ENCODE assay signal across 8 mouse cellular contexts in genomic region chr2:181592231-181593041, GRCm38 (mm10). TPM values are rescaled to one million over a fixed set of nuclear protein-coding genes. Genes with fewer than 3 reads are reported as not detected.
A peak's percentile ranks its signal among the peaks of the same experiment; 100 is the strongest.
DNase-seq lines count a peak whose midpoint lies in the region; ATAC-seq and TF ChIP-seq lines count a peak whose summit lies in the region.

Gene Zfp512b (minus strand): TSS chr2:181592803.

- H3K9ac ChIP-seq in embryonic facial prominence, embryonic 13.5 days, result peak within 1 kb of the TSS; percentile 96
- peak within 1 kb of the TSS; percentile 89 for H3K9ac ChIP-seq in heart, embryonic 11.5 days (ENCODE audit: low read depth, low read length)
- peak within 1 kb of the TSS; percentile 94 for H3K9ac ChIP-seq in kidney, embryonic 14.5 days (ENCODE audit: low read depth, low read length)
- H3K9ac ChIP-seq in liver, embryonic 11.5 days (ENCODE audit: low read depth, low read length), result peak within 1 kb of the TSS; percentile 94

- under 1% methylated on average over 87 of the region's 97 CpGs for WGBS in embryonic facial prominence, embryonic 13.5 days
- whole genome bisulfite sequencing in heart, embryonic 11.5 days (ENCODE audit: insufficient replicate concordance), result under 1% methylated on average over 74 of the region's 97 CpGs
- WGBS in kidney, embryonic 14.5 days, result 1% methylated on average over 86 of the region's 97 CpGs
- WGBS in liver, embryonic 11.5 days, result 2% methylated on average over 73 of the region's 97 CpGs

- peaks cover 2% of the 10 kb centered on the region; the same call in 1 of the 2 replicates for H3K27me3 ChIP-seq in embryonic facial prominence, embryonic 13.5 days
- no peaks in the 10 kb centered on the region for H3K27me3 ChIP-seq in heart, embryonic 11.5 days (ENCODE audit: control insufficient read depth, insufficient read depth, low read length)
- H3K27me3 ChIP-seq in kidney, embryonic 14.5 days (ENCODE audit: control insufficient read depth, insufficient read depth, low read length), result no peaks in the 10 kb centered on the region
- no peaks in the 10 kb centered on the region for H3K27me3 ChIP-seq in liver, embryonic 11.5 days (replicated peaks; ENCODE audit: control insufficient read depth, insufficient read depth, low read length)
- H3K27me3 ChIP-seq in myocyte (ENCODE audit: control insufficient read depth, insufficient read depth, insufficient read length), result no peaks in the 10 kb centered on the region
- H3K27me3 ChIP-seq in testis, adult 2 months (ENCODE audit: control insufficient read depth, insufficient read depth, low read length), result no peaks in the 10 kb centered on the region

- peak within 1 kb of the TSS; percentile 92 for H3ac ChIP-seq in myocyte (ENCODE audit: control insufficient read depth, insufficient read length)

- H3K36me3 ChIP-seq in embryonic facial prominence, embryonic 13.5 days, result peaks cover 30% of the 10 kb centered on the region
- H3K36me3 ChIP-seq in heart, embryonic 11.5 days (ENCODE audit: control insufficient read depth, insufficient read depth, low read length), result peaks cover 23% of the 10 kb centered on the region
- H3K36me3 ChIP-seq in kidney, embryonic 14.5 days (ENCODE audit: control insufficient read depth, insufficient read depth, low read length), result peaks cover 34% of the 10 kb centered on the region
- H3K36me3 ChIP-seq in liver, embryonic 11.5 days (ENCODE audit: control insufficient read depth, insufficient read depth, low read length), result peaks cover 22% of the 10 kb centered on the region
- no peaks in the 10 kb centered on the region for H3K36me3 ChIP-seq in myocyte (ENCODE audit: control insufficient read depth, insufficient read depth)
- peaks cover 3% of the 10 kb centered on the region for H3K36me3 ChIP-seq in testis, adult 2 months (ENCODE audit: control insufficient read depth, insufficient read depth, low read length)

- H3K4me3 ChIP-seq in embryonic facial prominence, embryonic 13.5 days, result peak within 1 kb of the TSS; percentile 97
- H3K4me3 ChIP-seq in heart, embryonic 11.5 days (ENCODE audit: low read depth, low read length), result peak within 1 kb of the TSS; percentile 86
- peak within 1 kb of the TSS; percentile 88 for H3K4me3 ChIP-seq in kidney, embryonic 14.5 days (ENCODE audit: low read length)
- peak within 1 kb of the TSS; percentile 68 for H3K4me3 ChIP-seq in liver, embryonic 11.5 days (ENCODE audit: low read depth, low read length)
- peak within 1 kb of the TSS; percentile 38 for H3K4me3 ChIP-seq in myocyte
- peak within 1 kb of the TSS; percentile 100 for H3K4me3 ChIP-seq in testis, adult 2 months (ENCODE audit: control insufficient read depth, low read depth, low read length)

- peak within 1 kb of the TSS; percentile 88 for H3K4me2 ChIP-seq in embryonic facial prominence, embryonic 13.5 days
- peak within 1 kb of the TSS; percentile 82 for H3K4me2 ChIP-seq in heart, embryonic 11.5 days
- peak within 1 kb of the TSS; percentile 84 for H3K4me2 ChIP-seq in kidney, embryonic 14.5 days (replicated peaks; ENCODE audit: low read depth, low read length)
- peak within 1 kb of the TSS; percentile 96 for H3K4me2 ChIP-seq in liver, embryonic 11.5 days
- H3K4me2 ChIP-seq in myocyte (ENCODE audit: low read depth), result peak within 1 kb of the TSS; percentile 93

- peak; percentile 92 for TF ChIP-seq POLR2A in myocyte (IDR thresholded peaks at IDR 0.05; ENCODE audit: insufficient read length, low read depth)
- peak; percentile 97 for TF ChIP-seq POLR2A in testis, adult 2 months (IDR thresholded peaks at IDR 0.05; ENCODE audit: control insufficient read depth, low read depth, low read length)

- no peaks in the 10 kb centered on the region for H3K79me2 ChIP-seq in myocyte (ENCODE audit: control insufficient read depth, insufficient read depth)

- peaks cover 18% of the 10 kb centered on the region for H3K4me1 ChIP-seq in embryonic facial prominence, embryonic 13.5 days
- peaks cover 13% of the 10 kb centered on the region for H3K4me1 ChIP-seq in heart, embryonic 11.5 days (ENCODE audit: control insufficient read depth, insufficient read depth, low read length)
- H3K4me1 ChIP-seq in kidney, embryonic 14.5 days (ENCODE audit: control insufficient read depth, insufficient read depth, low read length), result peaks cover 12% of the 10 kb centered on the region; the same call in 1 of the 2 replicates
- H3K4me1 ChIP-seq in liver, embryonic 11.5 days (replicated peaks; ENCODE audit: control insufficient read depth, insufficient read depth, low read length), result peaks cover 24% of the 10 kb centered on the region
- peaks cover 6% of the 10 kb centered on the region for H3K4me1 ChIP-seq in testis, adult 2 months (ENCODE audit: control insufficient read depth, insufficient read depth, low read length)

- TF ChIP-seq CTCF in testis, adult 2 months (IDR thresholded peaks at IDR 0.05; ENCODE audit: control insufficient read depth, insufficient read depth, insufficient replicate concordance, low read depth, low read length), result no peak

- ATAC-seq in embryonic facial prominence, embryonic 13.5 days (ENCODE audit: insufficient number of reproducible peaks, insufficient read depth, low FRiP score, low TSS enrichment, low read depth), result peak; percentile 77
- peak; percentile 64 for ATAC-seq in heart, embryonic 11.5 days (replicated peaks; ENCODE audit: insufficient number of reproducible peaks, low FRiP score, low TSS enrichment)
- ATAC-seq in kidney, embryonic 14.5 days (ENCODE audit: low FRiP score, low TSS enrichment), result peak; percentile 79
- peak; percentile 63 for ATAC-seq in liver, embryonic 11.5 days (replicated peaks; ENCODE audit: low FRiP score)

- H3K27ac ChIP-seq in embryonic facial prominence, embryonic 13.5 days, result peak within 1 kb of the TSS; percentile 84
- H3K27ac ChIP-seq in heart, embryonic 11.5 days (ENCODE audit: low read depth, low read length), result peak within 1 kb of the TSS; percentile 58; the same call in 1 of the 2 replicates
- peak within 1 kb of the TSS; percentile 89 for H3K27ac ChIP-seq in kidney, embryonic 14.5 days (ENCODE audit: low read depth, low read length)
- peak within 1 kb of the TSS; percentile 61 for H3K27ac ChIP-seq in liver, embryonic 11.5 days (ENCODE audit: low read depth, low read length)
- peak within 1 kb of the TSS; percentile 100 for H3K27ac ChIP-seq in testis, adult 2 months (ENCODE audit: control insufficient read depth, insufficient read depth, low read depth, low read length)

- H3K9me3 ChIP-seq in embryonic facial prominence, embryonic 13.5 days, result no peaks in the 10 kb centered on the region
- no peaks in the 10 kb centered on the region for H3K9me3 ChIP-seq in heart, embryonic 11.5 days (replicated peaks; ENCODE audit: control insufficient read depth, low read length)
- no peaks in the 10 kb centered on the region for H3K9me3 ChIP-seq in kidney, embryonic 14.5 days (ENCODE audit: control insufficient read depth, low read length)
- H3K9me3 ChIP-seq in liver, embryonic 11.5 days (ENCODE audit: control insufficient read depth, low read length), result no peaks in the 10 kb centered on the region

- peak; percentile 77 to 78 for DNase-seq in B cell, adult 2 months
- DNase-seq in adrenal gland, postnatal 10 days, result peak; percentile 87
- peak; percentile 76 for DNase-seq in liver, embryonic 11.5 days (ENCODE audit: low spot score)

TF ChIP-seq in myocyte, 11 proteins besides CTCF, POLR2A, EP300 and RAD21:
- TF ChIP-seq REST (IDR thresholded peaks at IDR 0.05; ENCODE audit: insufficient read depth, insufficient read length), result no peak
- TF ChIP-seq MYOD1 (IDR thresholded peaks at IDR 0.05; ENCODE audit: control insufficient read depth in 1 of 3, insufficient read length in 2 of 3, low read depth in 2 of 3), result peak in 1 of 3 experiments; percentile 21
- no peak for TF ChIP-seq USF1 (IDR thresholded peaks at IDR 0.05; ENCODE audit: low read depth)
- TF ChIP-seq MYOG (IDR thresholded peaks at IDR 0.05; ENCODE audit: control insufficient read depth in 1 of 3, insufficient read depth in 1 of 3, insufficient read length in 2 of 3, low read depth in 2 of 3), result peak in 1 of 3 experiments; percentile 13
- TF ChIP-seq POLR2AphosphoS2 (IDR thresholded peaks at IDR 0.05; ENCODE audit: insufficient read length, low read depth), result peak; percentile 87

RNA-seq across cellular contexts. Expression of gene Zfp512b, which starts in this region (rescaled TPM):
- 10 to 100 TPM; 52.5 to 92.4 TPM for total RNA-seq in adrenal gland, postnatal 10 days (2021)
- 70.9 and 81.1 TPM in 2 replicates for polyA plus RNA-seq in embryonic facial prominence, embryonic 13.5 days (2015; fragmentation: Nextera tagmentation; extraction: Ambion mirVana)
- polyA plus RNA-seq in heart, embryonic 11.5 days (2014; fragmentation: Nextera tagmentation; extraction: Ambion mirVana), result 26.3 and 26.5 TPM in 2 replicates
- polyA plus RNA-seq in kidney, embryonic 14.5 days (2014; fragmentation: Nextera tagmentation; extraction: Ambion mirVana), result 28.5 and 50.6 TPM in 2 replicates
- 31.2 and 33.9 TPM in 2 replicates for polyA plus RNA-seq in liver, embryonic 11.5 days (2014; fragmentation: Nextera tagmentation; extraction: Ambion mirVana)
- polyA plus RNA-seq in myocyte (2012; fragmentation: generic; extraction: Trizol), result 7.0 TPM
- polyA plus RNA-seq in testis, adult 2 months (2012; rRNA removed), result 83.2 and 90.6 TPM in 2 replicates

Comparison
In these comparisons a context has a peak if more than half of its experiments do, and no peak if none do; other contexts are left out.
1. Peak in every context shown above with its lines: DNase-seq, ATAC-seq, H3K4me3 ChIP-seq and H3K27ac ChIP-seq.
2. H3K4me3 ChIP-seq: peak in every context shown above with its lines; median percentile 100 in testis, adult 2 months; 97 in embryonic facial prominence, embryonic 13.5 days; 88 in kidney, embryonic 14.5 days; 86 in heart, embryonic 11.5 days; 68 in liver, embryonic 11.5 days; 38 in myocyte.